Mouse (Mus musculus) induced T-regulatory cell, adult 2 months (primary cell): ENCODE results near the gene Fgfr2.
A peak's percentile ranks its signal among the peaks of the same experiment; 100 is the strongest.
"Not testable (repeated sequence)": the region's sequence is repeated elsewhere in the genome, so short reads cannot be mapped to it uniquely, and the experiment has no call there.

Experiments
- DNase-seq: peaks from one replicate; pipeline ENCODE4 v3.0.0-alpha.2; 2012; ENCODE audit warnings: low read depth

The Fgfr2 gene

DNA sequence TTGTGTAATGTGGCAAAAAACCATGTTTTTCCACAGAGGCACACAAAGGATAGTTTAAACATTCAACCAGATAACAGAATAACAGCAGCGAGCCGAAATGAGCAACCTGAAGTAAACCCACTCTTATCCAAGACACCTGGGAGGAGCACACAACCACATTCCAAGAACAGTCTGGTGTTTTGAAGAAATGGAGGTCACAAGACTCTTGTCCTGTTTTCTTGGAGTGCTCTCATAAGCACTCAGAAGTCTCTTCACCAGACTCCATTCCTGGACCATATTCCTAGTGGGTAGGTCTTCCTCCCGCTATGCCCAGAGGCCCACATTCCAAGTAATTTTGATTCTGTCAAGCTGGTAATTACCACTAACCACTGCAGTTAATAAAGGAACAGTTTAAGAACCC is 1973.0 kb downstream of the Fgfr2 start:
- no peak for DNase-seq

- no peak for DNase-seq
Measured at GRCm38 (mm10) chr7:131146214-131146613, 1976.9 kb downstream of the Fgfr2 start, which contains the start of gene 4933402N03Rik. TSS of gene 4933402N03Rik (minus strand) at chr7:131146314.

DNA sequence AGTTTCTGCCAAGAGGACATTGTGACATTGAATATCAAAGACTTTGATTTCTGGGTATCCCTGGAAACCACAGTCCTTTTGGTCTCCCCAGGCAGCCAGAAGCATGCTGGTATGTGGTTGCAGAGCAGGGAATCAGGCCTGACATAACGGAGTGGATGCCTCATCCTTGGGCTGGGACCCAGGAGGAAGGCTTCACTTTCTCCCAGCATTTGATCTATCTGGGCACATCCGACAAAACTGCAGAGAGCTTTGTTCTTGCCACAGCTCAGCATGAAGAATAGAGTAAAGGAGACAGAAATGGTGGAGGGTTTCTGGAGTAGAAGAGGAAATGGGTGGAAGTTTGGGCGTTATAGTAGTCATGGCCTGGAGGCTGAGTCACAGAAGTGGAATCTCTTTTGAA is 1990.0 kb downstream of the Fgfr2 start:
- DNase-seq: no peak

- DNase-seq: no peak
Measured at GRCm38 (mm10) chr7:131130021-131130420, 1993.1 kb downstream of the Fgfr2 start.

- DNase-seq: no peak
Measured at GRCm38 (mm10) chr7:131122210-131122807, 2000.8 kb downstream of the Fgfr2 start.

DNA sequence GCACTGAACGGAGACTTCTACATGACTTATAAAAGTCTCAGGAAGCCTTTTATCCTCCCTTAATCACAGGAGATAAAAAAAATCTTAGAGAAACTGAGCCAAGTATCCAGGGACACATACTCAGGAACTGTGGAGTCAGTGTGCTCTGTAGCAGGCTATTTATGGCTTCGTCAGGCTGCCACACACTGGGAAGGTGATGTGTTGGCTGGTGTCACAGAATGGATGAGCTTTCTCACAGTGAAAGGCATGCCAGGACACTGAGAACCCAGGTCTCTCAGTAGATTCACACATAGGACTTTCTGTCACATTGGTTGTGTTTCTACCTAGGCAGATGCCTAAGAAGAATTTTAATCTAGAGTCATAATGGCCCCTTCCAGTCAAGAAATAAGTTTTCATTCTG is 2008.7 kb downstream of the Fgfr2 start:
- DNase-seq: no peak

DNA sequence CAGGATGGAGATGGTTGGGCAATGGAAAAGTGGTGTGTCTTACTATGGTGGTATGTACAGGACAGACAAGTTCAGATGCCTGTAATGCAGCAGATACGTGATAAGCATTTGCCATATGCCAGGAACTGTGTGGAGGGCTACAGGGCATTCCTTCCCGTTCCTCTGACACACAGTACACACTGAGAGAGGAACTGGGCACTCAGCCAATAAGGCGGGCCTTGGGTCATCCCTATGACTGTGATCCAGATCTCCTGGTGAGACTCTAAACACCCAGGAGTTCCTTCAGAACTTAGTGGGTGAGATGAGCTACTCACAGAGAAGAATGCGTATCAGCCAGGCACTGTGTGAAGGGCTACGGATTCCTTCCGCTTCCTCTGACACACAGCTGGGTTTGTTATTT is 2009.5 kb downstream of the Fgfr2 start:
- no peak for DNase-seq

GRCm38 (mm10) chr7:131112486-131112885 is 2010.7 kb downstream of the Fgfr2 start:
- peak; percentile 44 for DNase-seq

GRCm38 (mm10) chr7:131082403-131082802 is 2040.7 kb downstream of the Fgfr2 start:
- DNase-seq: not testable (repeated sequence)

GRCm38 (mm10) chr7:131075956-131076355 is 2047.2 kb downstream of the Fgfr2 start:
- DNase-seq: peak; percentile 5

DNA sequence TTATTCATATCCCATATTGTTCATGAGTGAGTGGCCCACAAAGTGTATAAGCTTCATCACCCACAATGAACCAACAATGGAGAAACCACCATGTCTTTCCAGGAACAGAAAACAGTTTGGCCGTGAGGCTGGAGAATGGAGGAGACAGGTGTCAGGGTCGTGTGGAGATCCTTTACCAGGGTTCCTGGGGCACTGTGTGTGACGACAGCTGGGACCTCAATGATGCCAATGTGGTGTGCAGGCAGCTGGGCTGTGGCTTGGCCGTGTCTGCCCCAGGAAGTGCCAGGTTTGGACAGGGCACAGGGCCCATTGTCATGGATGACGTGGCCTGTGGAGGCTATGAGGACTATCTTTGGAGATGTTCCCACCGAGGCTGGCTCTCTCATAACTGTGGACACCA is 2049.1 kb downstream of the Fgfr2 start:
- DNase-seq: not testable (repeated sequence)

DNA sequence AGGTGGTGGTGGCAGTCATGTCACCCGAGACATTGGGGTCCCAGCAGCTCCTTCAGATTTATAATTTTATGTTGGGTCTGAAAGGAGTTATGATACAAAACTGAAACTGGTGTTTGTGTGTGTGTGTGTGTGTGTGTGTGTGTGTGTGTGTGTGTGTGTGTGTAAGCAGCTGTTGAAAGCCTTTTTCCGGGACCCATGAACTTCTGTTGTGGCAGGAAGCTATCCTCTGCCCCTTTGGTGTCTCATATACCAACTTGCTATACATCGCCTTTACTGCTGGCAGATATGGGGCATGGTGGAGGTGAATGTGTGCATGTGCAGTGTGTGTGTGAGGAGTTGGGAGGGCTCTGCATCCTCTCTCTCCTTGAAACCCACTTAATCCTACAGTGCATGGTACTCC is 2049.7 kb downstream of the Fgfr2 start:
- not testable (repeated sequence) for DNase-seq

- DNase-seq: not testable (repeated sequence)
Measured at GRCm38 (mm10) chr7:131068191-131068590, 2055.0 kb downstream of the Fgfr2 start.

DNA sequence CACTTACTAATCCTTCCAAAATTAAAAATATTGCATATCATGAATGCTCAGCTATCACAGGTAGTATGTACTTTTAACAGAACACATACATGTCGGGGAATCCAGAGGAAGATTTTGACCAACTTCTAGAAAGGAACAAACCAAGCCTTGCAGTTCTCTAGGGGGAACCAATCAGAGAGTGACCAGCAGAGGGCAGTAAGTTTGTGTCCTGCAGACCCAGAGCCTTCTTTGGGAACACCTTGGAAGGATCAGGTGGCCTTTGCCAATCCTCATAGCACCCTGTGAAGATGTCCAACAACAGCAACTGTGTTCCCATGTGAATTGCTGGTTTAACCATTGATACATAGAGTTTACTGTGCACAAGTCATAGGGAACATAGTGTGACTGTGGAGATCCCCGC is 2060.6 kb downstream of the Fgfr2 start:
- DNase-seq: no peak

DNA sequence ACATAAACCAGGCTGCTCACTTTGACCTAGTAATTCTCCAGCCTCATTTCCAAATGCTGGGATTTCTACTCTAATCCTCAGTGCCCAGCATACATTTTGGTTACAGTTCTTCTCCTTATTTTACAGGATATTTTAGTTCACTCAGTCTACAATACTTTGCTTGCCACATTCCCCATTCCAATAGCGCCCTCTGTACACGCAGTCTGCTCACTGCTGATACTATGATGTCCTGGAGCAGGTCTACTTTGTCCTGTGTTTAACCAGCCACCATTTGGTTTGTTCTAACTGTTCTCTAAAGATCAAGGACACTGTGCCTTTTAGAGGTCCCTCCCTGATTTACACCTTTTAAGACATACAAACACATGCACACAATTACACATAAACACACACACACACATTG is 2063.3 kb downstream of the Fgfr2 start:
- DNase-seq: not testable (repeated sequence)

GRCm38 (mm10) chr7:131057918-131058317 is 2065.2 kb downstream of the Fgfr2 start:
- not testable (repeated sequence) for DNase-seq

GRCm38 (mm10) chr7:131054808-131055370 is 2068.3 kb downstream of the Fgfr2 start:
- peak; percentile 16 for DNase-seq

DNA sequence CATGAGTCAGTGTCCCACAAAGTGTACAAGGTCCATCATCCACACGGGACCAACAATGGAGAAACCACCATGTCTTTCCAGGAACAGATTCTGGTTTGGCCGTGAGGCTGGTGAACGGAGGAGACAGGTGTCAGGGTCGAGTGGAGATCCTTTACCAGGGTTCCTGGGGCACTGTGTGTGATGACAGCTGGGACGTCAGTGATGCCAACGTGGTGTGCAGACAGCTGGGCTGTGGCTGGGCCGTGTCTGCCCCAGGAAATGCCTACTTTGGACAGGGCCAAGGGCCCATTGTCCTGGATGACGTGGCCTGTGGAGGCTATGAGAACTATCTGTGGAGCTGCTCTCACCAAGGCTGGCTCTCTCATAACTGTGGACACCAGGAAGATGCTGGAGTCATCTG is 2073.3 kb downstream of the Fgfr2 start:
- DNase-seq: not testable (repeated sequence)

DNA sequence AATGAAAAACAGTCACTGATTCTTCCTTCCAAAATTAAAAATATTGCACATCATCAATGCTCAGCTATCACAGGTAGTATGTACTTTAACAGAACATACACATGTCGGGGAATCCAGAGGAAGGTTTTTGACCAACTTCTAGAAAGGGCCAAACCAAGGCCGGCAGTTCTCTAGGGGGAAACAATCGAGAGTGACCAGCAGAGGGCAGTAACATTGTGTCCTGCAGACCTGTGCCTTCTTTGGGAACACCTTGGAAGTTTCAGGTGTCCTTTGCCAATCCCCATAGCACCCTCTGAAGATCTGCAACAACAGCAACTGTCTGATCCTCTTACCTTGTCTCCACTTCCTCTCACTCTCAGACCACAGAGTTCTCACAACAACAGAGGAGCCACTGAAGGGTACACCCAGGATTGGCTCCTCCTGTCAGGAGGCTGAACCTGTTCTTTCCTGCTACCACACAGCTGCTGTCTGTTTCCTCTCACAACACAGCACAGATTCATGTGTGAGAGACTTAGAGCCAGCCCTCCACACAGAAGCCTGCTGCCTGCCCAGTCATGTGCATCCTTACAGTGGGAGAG is 2077.8 kb downstream of the Fgfr2 start:
- DNase-seq: peak; percentile 14

GRCm38 (mm10) chr7:131042657-131043056 is 2080.5 kb downstream of the Fgfr2 start:
- no peak for DNase-seq

GRCm38 (mm10) chr7:131040760-131041159 is 2082.4 kb downstream of the Fgfr2 start:
- not testable (repeated sequence) for DNase-seq

- DNase-seq: no peak
Measured at GRCm38 (mm10) chr7:131037083-131037482, 2086.1 kb downstream of the Fgfr2 start.

- no peak for DNase-seq
Measured at GRCm38 (mm10) chr7:131036396-131036795, 2086.8 kb downstream of the Fgfr2 start.

DNA sequence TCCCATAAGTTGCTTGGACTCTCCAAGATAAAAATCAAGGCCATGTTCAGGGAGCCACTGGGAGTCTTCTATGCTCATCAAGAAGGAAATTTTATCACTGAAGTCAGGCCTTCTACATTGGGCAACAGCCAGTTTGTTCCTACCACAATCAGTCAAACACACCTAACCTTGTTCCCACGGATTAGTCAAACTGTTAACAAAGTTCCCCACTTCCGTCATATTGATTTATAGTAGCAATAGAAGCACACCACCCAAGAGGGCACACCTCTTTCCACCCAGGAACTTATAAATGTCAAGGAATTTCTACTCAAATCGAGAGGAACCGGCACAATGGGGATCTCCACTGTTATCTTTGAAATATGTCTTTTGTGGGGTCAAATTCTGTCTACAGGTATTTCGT is 2091.4 kb downstream of the Fgfr2 start, which contains the start of gene Dmbt1:
Gene Dmbt1, plus strand, starts transcription at position 299 of the 400 bp plus-strand sequence.
- DNase-seq: no peak
